Mouse (Mus musculus) lung, embryonic 14.5 days (tissue): Measurements from ENCODE around the gene Mipep. TPM values are rescaled to one million over a fixed set of nuclear protein-coding genes. Genes with fewer than 3 reads are reported as not detected.

Experiments used
- ATAC-seq: fragments of 200-750 bp; cut with Nextera tagmentation; 2 replicates; pipeline ENCODE4 v1.8.0; 2017; ENCODE audit warnings: mild to moderate bottlenecking, moderate TSS enrichment, moderate library complexity; ENCODE audit not compliant: insufficient read depth
- DNase-seq: peaks from one replicate; pipeline ENCODE4 v3.0.0-alpha.2; 2015
- H3K27ac ChIP-seq: fragments of 300-500 bp; sonication (generic); 2 replicates; pipeline ENCODE4 v1.5.1; 2014; ENCODE audit warnings: low read depth, mild to moderate bottlenecking, moderate library complexity
- H3K27me3 ChIP-seq: fragments of 300-500 bp; sonication (generic); 2 replicates; pipeline ENCODE4 v1.6.1; 2014; ENCODE audit warnings: low read length, control low read depth; ENCODE audit not compliant: insufficient read depth
- H3K36me3 ChIP-seq: fragments of 300-500 bp; sonication (generic); 2 replicates; pipeline ENCODE4 v1.6.1; 2014; ENCODE audit warnings: control low read depth; ENCODE audit not compliant: insufficient read depth
- H3K4me1 ChIP-seq: fragments of 300-500 bp; sonication (generic); 2 replicates; pipeline ENCODE4 v1.6.1; 2014; ENCODE audit warnings: antibody characterized with exemption, control low read depth; ENCODE audit not compliant: insufficient read depth
- H3K4me2 ChIP-seq: fragments of 300-500 bp; sonication (generic); 2 replicates; pipeline ENCODE4 v1.6.1; 2014; ENCODE audit warnings: mild to moderate bottlenecking
- H3K4me3 ChIP-seq: fragments of 300-500 bp; sonication (generic); 2 replicates; pipeline ENCODE4 v1.5.1; 2014; ENCODE audit warnings: low read depth, low read length
- H3K9ac ChIP-seq: fragments of 300-500 bp; sonication (generic); 2 replicates; pipeline ENCODE4 v1.6.1; 2014
- H3K9me3 ChIP-seq: fragments of 300-500 bp; sonication (generic); 2 replicates; pipeline ENCODE4 v1.6.1; 2016; ENCODE audit warnings: low read depth, low read length, control low read depth
- CTCF ChIP-seq: IDR thresholded peaks from 2 replicates; pipeline ENCODE4 v1.5.1; 2016; ENCODE audit warnings: antibody characterized with exemption, low read depth
- WGBS: fragments of 180-500 bp; shearing (Covaris S2); extraction: QIAGEN DNeasy Blood & Tissue Kit; methylation state at CpG from one replicate; pipeline ENCODE4 v1.1.7; 2014; 5-methylcytosine and 5-hydroxymethylcytosine counted together
- polyA plus RNA-seq: library from polyadenylated mRNA; unstranded; fragments of >200 nt; fragmentation: Nextera tagmentation; extraction: Ambion mirVana; gene quantifications from 2 replicates; pipeline ENCODE4 v1.2.1, GENCODE M21; 2014

The Mipep gene
- polyA plus RNA-seq, 1 experiment from 2014 or later = 26.5 TPM

DNA sequence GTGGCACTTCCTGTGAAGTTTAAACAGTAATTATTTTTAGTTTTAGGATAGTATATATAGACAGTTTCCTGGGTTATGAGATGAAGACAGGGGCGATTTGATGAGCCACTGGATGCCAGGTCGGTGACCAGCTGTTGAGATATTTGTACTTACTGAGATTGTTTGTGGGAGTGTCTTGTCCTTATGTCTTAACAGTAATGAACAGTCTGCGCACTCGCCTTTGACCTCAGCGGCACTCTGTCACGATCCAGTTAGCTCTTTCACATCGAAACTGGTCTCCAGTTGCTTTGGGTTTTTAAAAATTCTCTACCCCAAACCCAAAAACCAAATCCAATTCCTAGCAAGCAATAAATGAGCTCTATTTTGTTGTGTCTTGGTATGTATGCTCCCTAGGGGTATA, 59.2 kb downstream of the Mipep start:
- Histone ChIP-seq H3K4me1 (peaks cover 31% of the 10 kb centered on the region), H3K4me3 (no peak overlapping the region), H3K36me3 (0 out of 2 replicates have a peak, but pooled peaks cover 13% of the 10 kb centered on the region), H3K4me2 (no peak overlapping the region), H3K9me3 (no peaks in the 10 kb centered on the region), H3K27ac (no peak overlapping the region), H3K27me3 (no peaks in the 10 kb centered on the region), H3K9ac (no peak overlapping the region)
- DNase-seq (no peak), ATAC-seq (no peak)
- 58% methylated on average over 7 of the region's 7 CpGs for WGBS
- no peak for TF ChIP-seq CTCF

GRCm38 (mm10) chr14:60845261-60846045, 61.1 kb downstream of the Mipep start:
- 0 out of 2 replicates have a peak, but pooled peaks cover 23% of the 10 kb centered on the region for H3K36me3 ChIP-seq
- no peak overlapping the region for H3K4me2 ChIP-seq
- 33% methylated on average over 10 of the region's 10 CpGs for WGBS
- ATAC-seq (peak; percentile 39; the same call in 1 of the 2 replicates), DNase-seq (peak; percentile 79)
- H3K9ac ChIP-seq = no peak overlapping the region
- H3K9me3 ChIP-seq = no peaks in the 10 kb centered on the region
- no peak overlapping the region for H3K4me3 ChIP-seq
- H3K27ac ChIP-seq = peak overlapping the region; percentile 81
- peaks cover 31% of the 10 kb centered on the region for H3K4me1 ChIP-seq
- H3K27me3 ChIP-seq = no peaks in the 10 kb centered on the region
- TF ChIP-seq CTCF = no peak

GRCm38 (mm10) chr14:60846174-60846573, 61.8 kb downstream of the Mipep start:
- ATAC-seq = no peak
- no peaks in the 10 kb centered on the region for H3K9me3 ChIP-seq
- no peak for TF ChIP-seq CTCF
- no peak overlapping the region for H3K9ac ChIP-seq
- DNase-seq = no peak
- no peak overlapping the region for H3K4me2 ChIP-seq
- H3K27me3 ChIP-seq = no peaks in the 10 kb centered on the region
- peaks cover 27% of the 10 kb centered on the region for H3K4me1 ChIP-seq
- no peak overlapping the region for H3K4me3 ChIP-seq
- H3K27ac ChIP-seq = no peak overlapping the region
- WGBS = 67% methylated on average over 5 of the region's 5 CpGs
- peaks cover 25% of the 10 kb centered on the region; the same call in 1 of the 2 replicates for H3K36me3 ChIP-seq

- H3K9ac ChIP-seq = no peak overlapping the region
- TF ChIP-seq CTCF = no peak
- no peaks in the 10 kb centered on the region for H3K9me3 ChIP-seq
- no peak for ATAC-seq
- H3K27ac ChIP-seq = no peak overlapping the region
- WGBS = 65% methylated on average over 5 of the region's 5 CpGs
- H3K4me3 ChIP-seq = no peak overlapping the region
- H3K36me3 ChIP-seq = peaks cover 32% of the 10 kb centered on the region
- H3K27me3 ChIP-seq = no peaks in the 10 kb centered on the region
- no peak overlapping the region for H3K4me2 ChIP-seq
- DNase-seq = no peak
- H3K4me1 ChIP-seq = peaks cover 17% of the 10 kb centered on the region
Observed at GRCm38 (mm10) chr14:60848194-60848593, 63.8 kb downstream of the Mipep start.

DNA sequence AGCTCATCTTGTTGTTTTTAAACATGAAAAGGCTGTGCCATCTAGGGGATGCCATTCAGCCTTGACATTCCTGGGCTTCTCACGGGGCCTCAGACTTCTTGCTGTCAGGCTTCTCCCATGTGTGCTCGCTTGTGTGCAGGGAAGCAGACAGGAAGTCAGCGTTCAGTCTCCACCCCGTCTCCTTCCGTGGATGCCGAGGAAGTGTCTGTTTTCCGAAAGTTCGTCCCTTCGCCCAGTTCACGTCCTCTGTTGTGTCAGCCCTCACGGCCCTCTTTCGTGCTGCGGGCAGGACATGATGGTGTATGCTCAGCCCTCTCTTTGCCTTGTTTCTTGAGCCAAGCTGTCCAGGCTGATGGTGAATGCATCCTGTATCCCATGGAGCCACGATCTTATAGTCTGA, 65.7 kb downstream of the Mipep start:
- no peak for TF ChIP-seq CTCF
- ATAC-seq = no peak; the same call in 1 of the 2 replicates
- H3K4me3 ChIP-seq = no peak overlapping the region
- H3K27ac ChIP-seq = no peak overlapping the region
- no peak overlapping the region for H3K9ac ChIP-seq
- peaks cover 32% of the 10 kb centered on the region for H3K36me3 ChIP-seq
- no peak overlapping the region for H3K4me2 ChIP-seq
- H3K4me1 ChIP-seq = peaks cover 7% of the 10 kb centered on the region; the same call in 1 of the 2 replicates
- WGBS = 80% methylated on average over 14 of the region's 14 CpGs
- H3K9me3 ChIP-seq = no peaks in the 10 kb centered on the region
- H3K27me3 ChIP-seq = no peaks in the 10 kb centered on the region
- DNase-seq = no peak

DNA sequence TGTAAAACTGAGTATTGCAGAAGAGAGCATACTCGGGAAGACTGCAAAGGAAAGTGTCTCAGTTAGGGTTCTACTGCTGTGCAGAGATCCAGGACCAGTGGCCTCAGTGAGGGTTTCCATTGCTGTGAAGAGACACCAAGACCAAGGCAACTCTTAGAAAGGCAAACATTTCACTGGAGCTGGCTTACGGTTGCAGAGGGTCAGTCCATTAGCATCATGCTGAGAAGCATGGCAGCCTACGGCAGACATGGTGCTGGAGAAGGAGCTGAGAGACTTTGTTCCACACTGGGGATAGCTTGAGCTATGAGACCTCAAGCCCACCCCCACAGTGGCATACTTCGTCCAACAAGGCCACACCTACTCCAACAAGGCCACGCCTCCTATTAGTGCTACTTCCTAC, 67.3 kb downstream of the Mipep start:
- H3K36me3 ChIP-seq = peaks cover 30% of the 10 kb centered on the region
- H3K9ac ChIP-seq = no peak overlapping the region
- DNase-seq = no peak
- H3K27me3 ChIP-seq = no peaks in the 10 kb centered on the region
- no peaks in the 10 kb centered on the region for H3K9me3 ChIP-seq
- no peak overlapping the region for H3K4me3 ChIP-seq
- no peak overlapping the region for H3K4me2 ChIP-seq
- no peak overlapping the region for H3K27ac ChIP-seq
- no peaks in the 10 kb centered on the region for H3K4me1 ChIP-seq
- 86% methylated on average over 5 of the region's 5 CpGs for WGBS
- TF ChIP-seq CTCF = no peak
- ATAC-seq = no peak

GRCm38 (mm10) chr14:60856199-60856912, 72.0 kb downstream of the Mipep start:
- ATAC-seq = peak; percentile 89
- H3K4me3 ChIP-seq = no peak overlapping the region
- peak overlapping the region; percentile 86 for H3K27ac ChIP-seq
- no peaks in the 10 kb centered on the region for H3K9me3 ChIP-seq
- H3K4me1 ChIP-seq = peaks cover 11% of the 10 kb centered on the region; the same call in 1 of the 2 replicates
- WGBS = 11% methylated on average over 7 of the region's 7 CpGs
- peak; percentile 93 for DNase-seq
- no peak overlapping the region for H3K4me2 ChIP-seq
- H3K9ac ChIP-seq = 0 out of 2 replicates have a peak overlapping the region, but pooled peaks have one; percentile 24
- H3K27me3 ChIP-seq = no peaks in the 10 kb centered on the region
- TF ChIP-seq CTCF = no peak
- peaks cover 5% of the 10 kb centered on the region for H3K36me3 ChIP-seq
